Mouse (Mus musculus) cerebellum, adult 2 months (tissue): ENCODE measurements around the gene F9. TPM values are rescaled to one million over a fixed set of nuclear protein-coding genes. Genes with fewer than 3 reads are reported as not detected.
"Not testable (repeated sequence)": the region's sequence is repeated elsewhere in the genome, so short reads cannot be mapped to it uniquely, and the experiment has no call there.

Experiments used
- DNase-seq, 2 experiments: peaks; one replicate each; pipeline ENCODE4 v3.0.0; 2021
- H3K27ac ChIP-seq: fragments of 200-500 bp; 2 replicates; pipeline ENCODE4 v1.5.1; 2012; ENCODE audit warnings: low read length, control low read depth, inconsistent platforms; ENCODE audit not compliant: insufficient read depth
- H3K27me3 ChIP-seq: fragments of 200-500 bp; 2 replicates; pipeline ENCODE4 v1.6.1; 2012; ENCODE audit warnings: inconsistent platforms, mild to moderate bottlenecking, low read length, moderate library complexity; ENCODE audit not compliant: control insufficient read depth, insufficient read depth
- H3K4me1 ChIP-seq: fragments of 200-500 bp; 2 replicates; pipeline ENCODE4 v1.6.1; 2011; ENCODE audit warnings: low read length; ENCODE audit not compliant: control insufficient read depth, insufficient read depth
- H3K4me3 ChIP-seq: fragments of 200-500 bp; replicated peaks from 2 replicates; pipeline ENCODE3; 2011; ENCODE audit warnings: mild to moderate bottlenecking, low read depth, low read length, control low read depth; ENCODE audit not compliant: insufficient read depth
- CTCF ChIP-seq: fragments of 200-500 bp; IDR thresholded peaks from 2 replicates; pipeline ENCODE4 v1.5.1; 2011; ENCODE audit warnings: low read depth, mild to moderate bottlenecking, control low read depth, low read length, moderate library complexity, borderline replicate concordance; ENCODE audit not compliant: insufficient read depth
- POLR2A ChIP-seq: fragments of 200-500 bp; IDR thresholded peaks from 2 replicates; pipeline ENCODE4 v1.6.1; 2011; ENCODE audit warnings: low read length, control low read depth, borderline replicate concordance; ENCODE audit not compliant: insufficient read depth
- WGBS: fragments of 180-500 bp; shearing (Covaris S2); methylation state at CpG from one replicate; pipeline ENCODE4 v1.1.7; 2018; 5-methylcytosine and 5-hydroxymethylcytosine counted together
- polyA plus RNA-seq: library from polyadenylated mRNA; depleted of rRNA; stranded (reverse); fragments of >200 nt; gene quantifications from 2 replicates; pipeline ENCODE4 v1.2.3, GENCODE M21; 2012; rRNA removed

F9 gene
- 0.03 and 0.06 TPM in 2 replicates for polyA plus RNA-seq

DNA sequence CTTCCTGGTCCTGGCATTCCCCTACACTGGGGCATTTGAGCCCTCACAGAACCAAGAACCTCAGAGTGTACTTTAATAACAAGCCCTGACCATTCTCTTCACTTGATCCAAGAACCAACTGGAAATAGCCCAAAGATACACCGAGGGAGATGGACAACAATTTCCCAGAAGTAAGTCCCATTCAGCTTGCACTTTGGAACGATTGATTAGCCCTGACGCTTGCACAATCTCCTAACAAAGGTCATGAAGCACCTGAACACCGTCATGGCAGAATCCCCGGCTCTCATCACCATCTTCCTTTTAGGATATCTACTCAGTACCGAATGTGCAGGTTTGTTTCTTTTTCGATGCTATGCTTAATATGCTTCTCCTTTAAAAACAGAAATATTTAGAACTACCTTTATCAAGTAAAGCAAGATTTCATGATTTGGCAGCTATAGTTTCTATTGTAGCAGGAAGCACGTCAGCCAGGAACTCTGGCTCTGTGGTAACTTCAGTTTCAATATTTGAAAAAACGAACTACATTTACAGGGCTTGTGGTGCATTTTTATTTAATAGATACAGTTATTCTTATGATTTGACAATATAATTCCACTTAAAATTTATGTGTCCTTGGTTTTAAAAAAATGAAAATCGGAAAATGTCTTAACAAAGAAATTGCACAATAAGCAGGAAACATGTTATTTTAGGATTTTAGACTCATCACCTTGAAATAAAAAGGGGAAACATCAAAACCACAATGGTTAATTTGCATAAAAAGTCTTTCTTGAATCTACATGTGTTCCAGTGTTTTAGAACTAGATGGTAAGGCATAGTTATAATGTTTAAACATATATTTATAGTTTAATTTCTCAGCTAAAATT lies at the start of gene F9:
Gene F9 (plus strand): TSS at position 244 of the 863 bp plus-strand sequence.
- Histone ChIP-seq H3K4me3 (no peak within 1 kb of the TSS), H3K27ac (no peak within 1 kb of the TSS), H3K4me1 (no peaks in the 10 kb centered on the region), H3K27me3 (no peaks in the 10 kb centered on the region)
- no peak for DNase-seq
- WGBS, result 85% methylated on average over 10 of the region's 10 CpGs
- no peak for TF ChIP-seq POLR2A
- no peak for TF ChIP-seq CTCF

DNA sequence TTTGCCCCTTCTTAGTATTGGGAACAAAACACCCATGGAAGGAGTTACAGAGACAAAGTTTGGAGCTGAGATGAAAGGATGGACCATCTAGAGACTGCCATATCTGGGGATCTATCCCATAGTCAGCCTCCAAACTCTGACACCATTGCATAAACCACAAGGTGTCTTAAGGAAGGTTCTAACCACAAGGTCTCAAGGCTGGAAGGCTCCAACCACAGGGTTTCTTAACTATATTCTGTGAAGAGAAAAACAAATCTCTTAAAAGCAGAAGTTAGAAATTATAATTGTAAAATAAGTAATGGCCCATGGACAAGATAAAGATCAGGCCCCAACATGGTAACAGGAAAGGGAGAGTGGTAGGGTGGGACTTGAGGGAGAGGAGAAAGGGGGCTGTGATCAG lies 29.5 kb upstream of the F9 start:
- H3K4me3 ChIP-seq, H3K27ac ChIP-seq, H3K27me3 ChIP-seq, DNase-seq, H3K4me1 ChIP-seq: not testable (repeated sequence)

DNA sequence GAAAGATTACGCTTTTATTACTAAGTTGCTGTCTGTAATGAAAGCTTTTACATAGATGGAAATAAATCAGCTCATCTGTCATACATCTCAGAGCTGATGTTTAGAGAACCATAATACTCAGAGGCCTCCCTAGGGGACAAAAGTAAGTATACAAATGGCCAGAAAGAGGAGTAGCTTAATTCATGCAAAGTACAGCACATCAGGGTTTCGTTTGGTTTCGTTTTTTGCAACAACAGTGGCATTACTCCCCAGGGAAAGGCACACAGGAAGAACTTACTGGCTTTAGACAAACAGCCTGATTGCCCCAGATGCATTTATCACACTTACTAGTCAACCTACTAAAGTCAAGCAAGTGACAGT lies 800 bp downstream of the F9 start:
- TF ChIP-seq POLR2A (no peak), CTCF (no peak)
- no peak overlapping the region for H3K27ac ChIP-seq
- no peaks in the 10 kb centered on the region for H3K27me3 ChIP-seq
- H3K4me3 ChIP-seq, result no peak overlapping the region
- no peaks in the 10 kb centered on the region for H3K4me1 ChIP-seq
- no peak for DNase-seq
- 67% methylated on average over 3 of the region's 3 CpGs for WGBS

DNA sequence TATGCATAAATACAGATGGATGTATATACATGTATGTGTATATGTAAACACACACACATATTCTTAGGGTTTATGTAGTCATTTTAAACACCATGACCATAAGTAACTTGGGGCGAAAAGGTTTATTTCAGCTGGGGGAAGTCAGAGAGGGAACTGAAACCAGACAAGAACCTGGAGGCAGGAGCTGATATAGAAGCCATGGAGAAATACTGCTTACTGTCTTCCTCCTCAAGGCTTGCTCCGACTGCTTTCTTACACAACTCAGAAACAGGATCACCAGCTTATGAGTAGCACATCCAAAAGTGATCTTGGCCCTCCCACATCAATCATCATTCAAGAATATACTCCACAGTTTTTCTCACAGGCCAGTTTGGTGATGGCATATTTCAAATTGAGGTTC lies 2.2 kb downstream of the F9 start:
- 85% methylated on average over 2 of the region's 2 CpGs for WGBS
- TF ChIP-seq CTCF, result no peak
- TF ChIP-seq POLR2A, result no peak
- no peaks in the 10 kb centered on the region for H3K4me1 ChIP-seq
- H3K27ac ChIP-seq, result no peak overlapping the region
- no peaks in the 10 kb centered on the region for H3K27me3 ChIP-seq
- DNase-seq, result no peak
- H3K4me3 ChIP-seq, result no peak overlapping the region

DNA sequence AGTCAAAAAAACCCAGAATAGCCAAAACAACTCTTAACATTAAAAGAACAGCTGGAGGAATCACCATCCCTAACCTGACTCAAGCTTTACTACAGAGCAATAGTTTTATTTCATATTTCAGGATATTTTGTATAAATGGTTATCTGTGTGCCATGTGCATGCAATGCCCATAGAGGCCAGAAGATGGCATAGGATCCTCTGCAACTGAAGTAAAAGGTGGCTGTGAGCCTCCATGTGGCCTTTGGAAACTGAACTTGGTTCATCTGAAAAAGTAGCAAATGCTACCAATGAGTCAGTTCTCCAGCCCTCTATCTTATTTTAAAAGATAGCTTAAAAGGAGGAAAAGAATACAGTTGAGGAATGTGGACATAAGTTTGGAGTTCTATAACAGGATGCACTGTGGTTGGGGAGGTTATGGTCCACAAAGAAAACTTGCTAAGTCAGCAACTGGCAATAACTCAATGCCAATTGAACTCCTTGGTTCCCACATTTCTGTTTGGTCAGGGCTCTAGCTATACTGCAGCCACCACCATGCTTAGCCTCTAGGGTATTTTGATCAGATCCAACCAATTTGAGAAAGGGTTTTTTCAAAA lies 13.9 kb downstream of the F9 start:
- Histone ChIP-seq H3K27me3 (no peaks in the 10 kb centered on the region), H3K4me3 (no peak overlapping the region), H3K27ac (no peak overlapping the region), H3K4me1 (no peaks in the 10 kb centered on the region)
- TF ChIP-seq POLR2A (no peak), CTCF (peak; percentile 51; the same call in 1 of the 2 replicates)
- DNase-seq, result peak; percentile 13 to 25

DNA sequence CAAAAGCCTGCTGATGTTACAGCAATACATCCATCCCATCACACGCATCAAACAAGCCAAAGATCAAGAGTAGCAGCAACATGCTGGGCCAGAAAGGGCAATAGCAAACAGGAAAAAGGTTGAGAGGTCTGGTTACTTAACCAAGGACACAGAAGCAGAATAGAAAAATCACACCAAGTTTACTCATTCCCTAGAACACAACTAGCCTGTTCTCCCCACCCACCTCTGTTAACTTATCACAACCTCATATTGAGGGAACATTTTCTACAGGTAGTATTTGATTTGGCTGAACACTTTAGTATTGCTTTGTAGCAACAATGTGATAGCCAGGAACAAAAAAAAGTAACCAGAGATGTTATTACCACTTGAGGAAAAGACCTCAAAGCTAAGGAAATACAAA lies 15.3 kb downstream of the F9 start:
- 94% methylated on average over 1 of the region's 1 CpGs for WGBS
- Histone ChIP-seq H3K27ac (no peak overlapping the region), H3K27me3 (no peaks in the 10 kb centered on the region), H3K4me3 (no peak overlapping the region), H3K4me1 (no peaks in the 10 kb centered on the region)
- DNase-seq, result no peak
- TF ChIP-seq POLR2A, result no peak
- no peak for TF ChIP-seq CTCF

DNA sequence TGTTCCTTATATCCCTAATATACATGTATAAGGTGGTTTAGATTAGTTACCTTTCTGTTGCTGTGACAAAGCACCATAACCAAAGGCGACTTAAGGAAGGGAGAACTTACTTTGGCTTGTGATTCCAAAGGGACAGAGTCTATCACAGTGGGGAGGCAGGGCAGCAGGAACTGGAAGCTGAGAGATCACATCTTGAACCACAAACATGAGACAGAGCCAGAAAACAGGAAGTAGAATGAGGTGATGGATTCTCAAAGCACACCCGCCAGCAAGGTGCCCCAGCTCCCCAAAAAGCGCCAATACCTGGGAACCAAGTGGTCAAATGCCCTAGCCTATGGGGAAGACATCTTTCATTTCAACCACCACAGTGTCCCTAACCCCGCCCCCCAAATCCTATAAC lies 21.7 kb downstream of the F9 start:
- Histone ChIP-seq H3K4me1 (no peaks in the 10 kb centered on the region), H3K4me3 (no peak overlapping the region), H3K27ac (no peak overlapping the region), H3K27me3 (no peaks in the 10 kb centered on the region)
- no peak for DNase-seq
- WGBS, result 90% methylated on average over 4 of the region's 4 CpGs
- no peak for TF ChIP-seq POLR2A
- no peak for TF ChIP-seq CTCF

DNA sequence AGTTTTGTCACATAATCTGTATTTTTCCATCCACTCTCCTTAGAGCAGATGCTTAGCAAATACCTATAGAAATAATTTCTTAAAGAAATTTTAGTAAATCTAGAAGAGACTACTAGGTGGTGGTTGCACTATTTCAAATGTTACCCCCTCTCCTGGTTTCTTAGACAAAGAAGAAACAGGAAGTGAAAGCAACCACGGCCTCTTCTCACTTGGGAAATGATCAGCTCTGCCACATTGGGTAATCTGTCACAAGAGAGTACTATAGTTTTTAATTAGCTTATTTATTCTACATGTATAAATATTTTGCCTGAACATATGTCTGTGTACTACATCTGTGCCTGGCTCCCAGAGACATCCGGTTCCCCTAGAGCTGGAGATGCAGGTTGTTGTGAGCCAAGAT lies 22.3 kb downstream of the F9 start:
- no peak for DNase-seq
- 79% methylated on average over 2 of the region's 2 CpGs for WGBS
- Histone ChIP-seq H3K4me3 (no peak overlapping the region), H3K27ac (no peak overlapping the region), H3K27me3 (no peaks in the 10 kb centered on the region), H3K4me1 (no peaks in the 10 kb centered on the region)
- TF ChIP-seq POLR2A (no peak), CTCF (no peak)
